Mouse (Mus musculus) heart, embryonic 15.5 days (tissue): ENCODE data around the gene Mta3. TPM values are rescaled to one million over a fixed set of nuclear protein-coding genes. Genes with fewer than 3 reads are reported as not detected.

Experiments
- ATAC-seq: fragments of 200-750 bp; cut with Nextera tagmentation; replicated peaks from 2 replicates; pipeline ENCODE4 v1.8.0; 2017; ENCODE audit warnings: low read depth, moderate TSS enrichment; ENCODE audit not compliant: insufficient number of reproducible peaks, insufficient read depth, low FRiP score
- H3K27ac ChIP-seq: fragments of 300-500 bp; sonication (generic); 2 replicates; pipeline ENCODE4 v1.5.1; 2015; ENCODE audit warnings: mild to moderate bottlenecking, inconsistent platforms
- H3K27me3 ChIP-seq: fragments of 300-500 bp; sonication (generic); 2 replicates; pipeline ENCODE4 v1.6.1; 2015; ENCODE audit warnings: inconsistent platforms
- H3K36me3 ChIP-seq: fragments of 300-500 bp; sonication (generic); 2 replicates; pipeline ENCODE4 v1.6.1; 2015; ENCODE audit warnings: mild to moderate bottlenecking, inconsistent platforms
- H3K4me1 ChIP-seq: fragments of 300-500 bp; sonication (generic); replicated peaks from 2 replicates; pipeline ENCODE4 v1.6.1; 2015; ENCODE audit warnings: inconsistent platforms
- H3K4me2 ChIP-seq: fragments of 300-500 bp; sonication (generic); 2 replicates; pipeline ENCODE4 v1.6.1; 2015; ENCODE audit warnings: inconsistent platforms, mild to moderate bottlenecking, moderate library complexity
- H3K4me3 ChIP-seq: fragments of 300-500 bp; sonication (generic); 2 replicates; pipeline ENCODE4 v1.5.1; 2015; ENCODE audit warnings: mild to moderate bottlenecking, inconsistent platforms
- H3K9ac ChIP-seq: fragments of 300-500 bp; sonication (generic); 2 replicates; pipeline ENCODE4 v1.6.1; 2015; ENCODE audit warnings: mild to moderate bottlenecking, inconsistent platforms
- H3K9me3 ChIP-seq: fragments of 300-500 bp; sonication (generic); replicated peaks from 2 replicates; pipeline ENCODE4 v1.6.1; 2016; ENCODE audit warnings: inconsistent platforms
- WGBS: fragments of 180-500 bp; shearing (Covaris S2); methylation state at CpG from one replicate; pipeline ENCODE4 v1.1.7; 2015; ENCODE audit warnings: mixed read lengths; 5-methylcytosine and 5-hydroxymethylcytosine counted together
- polyA plus RNA-seq: library from polyadenylated mRNA; unstranded; fragments of >200 nt; fragmentation: Nextera tagmentation; extraction: Ambion mirVana; gene quantifications from 2 replicates; pipeline ENCODE4 v1.2.1, GENCODE M21; 2015

The Mta3 gene
- polyA plus RNA-seq, 1 experiment from 2014 or later = 36.9 TPM

DNA sequence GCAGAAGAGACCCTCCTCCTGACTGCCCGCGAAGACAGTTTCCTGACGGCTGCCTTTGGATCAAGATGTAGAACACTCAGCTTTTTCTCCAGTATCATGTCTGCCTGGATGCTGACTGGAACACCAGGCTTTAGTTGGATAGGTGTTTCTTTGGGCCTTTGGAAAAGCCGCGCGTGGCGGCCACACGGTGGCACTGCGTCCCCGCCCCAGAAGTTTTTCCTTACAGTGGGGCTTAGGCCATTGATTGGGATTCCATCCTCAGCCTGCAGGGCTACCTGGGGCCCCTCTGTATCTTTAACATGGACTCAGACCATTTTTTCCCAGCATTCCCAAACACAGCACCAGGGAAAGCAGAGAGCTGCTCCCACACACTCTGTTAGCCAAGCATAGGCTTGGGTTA is 160.6 kb downstream of the Mta3 start:
- ATAC-seq = no peak
- H3K36me3 ChIP-seq = no peaks in the 10 kb centered on the region
- peaks cover 7% of the 10 kb centered on the region for H3K4me1 ChIP-seq
- no peak overlapping the region for H3K27ac ChIP-seq
- H3K4me2 ChIP-seq = no peak overlapping the region
- 0 out of 2 replicates have a peak, but pooled peaks cover 3% of the 10 kb centered on the region for H3K27me3 ChIP-seq
- H3K9ac ChIP-seq = no peak overlapping the region
- 10% methylated on average over 10 of the region's 10 CpGs for WGBS
- no peak overlapping the region for H3K4me3 ChIP-seq
- H3K9me3 ChIP-seq = no peaks in the 10 kb centered on the region

DNA sequence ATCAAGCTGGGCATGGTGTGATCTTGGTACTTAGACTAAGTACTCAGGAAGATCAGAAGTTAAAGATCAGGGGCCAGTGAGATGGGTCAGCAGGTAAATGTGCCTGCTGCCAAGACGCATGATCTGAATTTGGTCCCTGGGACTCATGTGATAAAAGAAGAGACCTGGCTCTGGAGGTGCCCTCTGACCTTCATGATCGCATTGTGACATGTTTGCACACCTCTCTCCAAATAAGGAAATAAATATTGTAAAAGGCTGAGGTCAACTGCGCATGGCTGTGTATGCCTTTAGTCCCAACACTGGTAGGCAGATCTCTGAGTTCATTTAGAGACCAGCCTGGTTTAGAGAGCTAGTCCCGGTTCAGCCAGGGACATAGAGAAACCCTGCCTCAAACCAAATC is 164.4 kb downstream of the Mta3 start:
- H3K27ac ChIP-seq = no peak overlapping the region
- H3K4me2 ChIP-seq = no peak overlapping the region
- H3K9ac ChIP-seq = no peak overlapping the region
- H3K4me3 ChIP-seq = no peak overlapping the region
- 85% methylated on average over 4 of the region's 4 CpGs for WGBS
- no peak for ATAC-seq
- no peaks in the 10 kb centered on the region; the same call in 1 of the 2 replicates for H3K4me1 ChIP-seq
- H3K9me3 ChIP-seq = no peaks in the 10 kb centered on the region
- H3K27me3 ChIP-seq = no peaks in the 10 kb centered on the region
- H3K36me3 ChIP-seq = no peaks in the 10 kb centered on the region

Other genes starting within 250 kb of the Mta3 start
- gene Cox7a2l, start 188.8 kb upstream of the Mta3 start, polyA plus RNA-seq = 198 and 222 TPM in 2 replicates
- 0.04 TPM in 1 of 2 replicates, not detected in the other for gene Kcng3, start 74.3 kb upstream of the Mta3 start, polyA plus RNA-seq
- 0.25 and 2.0 TPM in 2 replicates for gene Haao, start 141.8 kb downstream of the Mta3 start, polyA plus RNA-seq